Mouse (Mus musculus): Measurements from ENCODE around the gene Fam171a1. TPM values are rescaled to one million over a fixed set of nuclear protein-coding genes. Genes with fewer than 3 reads are reported as not detected.

Gene Fam171a1
- polyA plus RNA-seq, 1 experiment, result 2.9 TPM

GRCm38 (mm10) chr2:3140585-3140984, 26.6 kb downstream of the Fam171a1 start:
- no peaks in the 10 kb centered on the region for H3K4me1 ChIP-seq (ENCODE audit: control insufficient read depth, insufficient read depth, low read length)
- 56% methylated on average over 5 of the region's 5 CpGs for WGBS
- H3K4me3 ChIP-seq (replicated peaks; ENCODE audit: control insufficient read depth, low read depth, low read length), result no peak overlapping the region
- TF ChIP-seq CTCF (IDR thresholded peaks at IDR 0.05; ENCODE audit: control insufficient read depth, insufficient read depth, low read length), result no peak
- H3K27ac ChIP-seq (ENCODE audit: control insufficient read depth, insufficient read depth, low read depth, low read length, poor library complexity), result no peak overlapping the region

GRCm38 (mm10) chr2:3141804-3142203, 27.8 kb downstream of the Fam171a1 start:
- 82% methylated on average over 4 of the region's 4 CpGs for WGBS

GRCm38 (mm10) chr2:3144291-3144690, 30.3 kb downstream of the Fam171a1 start:
- no peak for TF ChIP-seq POLR2A (IDR thresholded peaks at IDR 0.05; ENCODE audit: borderline replicate concordance, control insufficient read depth, low read depth, low read length)
- TF ChIP-seq CTCF (IDR thresholded peaks at IDR 0.05; ENCODE audit: control insufficient read depth, insufficient read depth, low read length), result no peak
- WGBS, result 84% methylated on average over 5 of the region's 5 CpGs
- Histone ChIP-seq H3K27ac (ENCODE audit: control insufficient read depth, insufficient read depth, low read depth, low read length, poor library complexity) (no peak overlapping the region), H3K4me3 (replicated peaks; ENCODE audit: control insufficient read depth, low read depth, low read length) (no peak overlapping the region), H3K4me1 (ENCODE audit: control insufficient read depth, insufficient read depth, low read length) (no peaks in the 10 kb centered on the region)

More at GRCm38 (mm10) chr2:3141804-3142203, 27.8 kb downstream of the Fam171a1 start:
- Histone ChIP-seq H3K27ac (ENCODE audit: control insufficient read depth, insufficient read depth, low read depth, low read length, poor library complexity) (no peak overlapping the region), H3K4me1 (ENCODE audit: control insufficient read depth, insufficient read depth, low read length) (no peaks in the 10 kb centered on the region), H3K4me3 (replicated peaks; ENCODE audit: control insufficient read depth, low read depth, low read length) (no peak overlapping the region)
- TF ChIP-seq CTCF (IDR thresholded peaks at IDR 0.05; ENCODE audit: control insufficient read depth, insufficient read depth, low read length) (no peak), POLR2A (IDR thresholded peaks at IDR 0.05; ENCODE audit: borderline replicate concordance, control insufficient read depth, low read depth, low read length) (no peak)

GRCm38 (mm10) chr2:3147550-3148157, 33.6 kb downstream of the Fam171a1 start:
- 74% methylated on average over 6 of the region's 6 CpGs for WGBS
- Histone ChIP-seq H3K4me3 (replicated peaks; ENCODE audit: control insufficient read depth, low read depth, low read length) (no peak overlapping the region), H3K27ac (ENCODE audit: control insufficient read depth, insufficient read depth, low read depth, low read length, poor library complexity) (no peak overlapping the region), H3K4me1 (ENCODE audit: control insufficient read depth, insufficient read depth, low read length) (no peaks in the 10 kb centered on the region)
- TF ChIP-seq CTCF (IDR thresholded peaks at IDR 0.05; ENCODE audit: control insufficient read depth, insufficient read depth, low read length), result no peak

- no peak for TF ChIP-seq POLR2A (IDR thresholded peaks at IDR 0.05; ENCODE audit: borderline replicate concordance, control insufficient read depth, low read depth, low read length)
- no peak for TF ChIP-seq CTCF (IDR thresholded peaks at IDR 0.05; ENCODE audit: control insufficient read depth, insufficient read depth, low read length)
- Histone ChIP-seq H3K4me1 (ENCODE audit: control insufficient read depth, insufficient read depth, low read length) (no peaks in the 10 kb centered on the region), H3K27ac (ENCODE audit: control insufficient read depth, insufficient read depth, low read depth, low read length, poor library complexity) (no peak overlapping the region), H3K4me3 (replicated peaks; ENCODE audit: control insufficient read depth, low read depth, low read length) (no peak overlapping the region)
- WGBS, result 74% methylated on average over 8 of the region's 8 CpGs
These were observed 34.7 kb downstream of the Fam171a1 start for GRCm38 (mm10) chr2:3148731-3149130.

GRCm38 (mm10) chr2:3150324-3150723, 36.3 kb downstream of the Fam171a1 start:
- TF ChIP-seq POLR2A (IDR thresholded peaks at IDR 0.05; ENCODE audit: borderline replicate concordance, control insufficient read depth, low read depth, low read length) (no peak), CTCF (IDR thresholded peaks at IDR 0.05; ENCODE audit: control insufficient read depth, insufficient read depth, low read length) (no peak)
- no peak overlapping the region for H3K4me3 ChIP-seq (replicated peaks; ENCODE audit: control insufficient read depth, low read depth, low read length)
- no peak overlapping the region for H3K27ac ChIP-seq (ENCODE audit: control insufficient read depth, insufficient read depth, low read depth, low read length, poor library complexity)
- 84% methylated on average over 5 of the region's 5 CpGs for WGBS
- no peaks in the 10 kb centered on the region for H3K4me1 ChIP-seq (ENCODE audit: control insufficient read depth, insufficient read depth, low read length)

- Histone ChIP-seq H3K27ac (ENCODE audit: control insufficient read depth, insufficient read depth, low read depth, low read length, poor library complexity) (no peak overlapping the region), H3K4me1 (ENCODE audit: control insufficient read depth, insufficient read depth, low read length) (no peaks in the 10 kb centered on the region), H3K4me3 (replicated peaks; ENCODE audit: control insufficient read depth, low read depth, low read length) (no peak overlapping the region)
- TF ChIP-seq POLR2A (IDR thresholded peaks at IDR 0.05; ENCODE audit: borderline replicate concordance, control insufficient read depth, low read depth, low read length), result no peak
- TF ChIP-seq CTCF (IDR thresholded peaks at IDR 0.05; ENCODE audit: control insufficient read depth, insufficient read depth, low read length), result no peak
- 84% methylated on average over 3 of the region's 3 CpGs for WGBS
These were observed 37.3 kb downstream of the Fam171a1 start for GRCm38 (mm10) chr2:3151336-3151735.

- H3K4me3 ChIP-seq (replicated peaks; ENCODE audit: control insufficient read depth, low read depth, low read length), result no peak overlapping the region
- no peak for TF ChIP-seq CTCF (IDR thresholded peaks at IDR 0.05; ENCODE audit: control insufficient read depth, insufficient read depth, low read length)
- TF ChIP-seq POLR2A (IDR thresholded peaks at IDR 0.05; ENCODE audit: borderline replicate concordance, control insufficient read depth, low read depth, low read length), result no peak
- no peak overlapping the region for H3K27ac ChIP-seq (ENCODE audit: control insufficient read depth, insufficient read depth, low read depth, low read length, poor library complexity)
- no peaks in the 10 kb centered on the region; the same call in 1 of the 2 replicates for H3K4me1 ChIP-seq (ENCODE audit: control insufficient read depth, insufficient read depth, low read length)
- WGBS, result 88% methylated on average over 1 of the region's 1 CpGs
These were observed 40.2 kb downstream of the Fam171a1 start for GRCm38 (mm10) chr2:3154091-3154665.

GRCm38 (mm10) chr2:3154986-3155385, 41.0 kb downstream of the Fam171a1 start:
- no peak for TF ChIP-seq POLR2A (IDR thresholded peaks at IDR 0.05; ENCODE audit: borderline replicate concordance, control insufficient read depth, low read depth, low read length)
- TF ChIP-seq CTCF (IDR thresholded peaks at IDR 0.05; ENCODE audit: control insufficient read depth, insufficient read depth, low read length), result no peak
- Histone ChIP-seq H3K4me3 (replicated peaks; ENCODE audit: control insufficient read depth, low read depth, low read length) (no peak overlapping the region), H3K27ac (ENCODE audit: control insufficient read depth, insufficient read depth, low read depth, low read length, poor library complexity) (no peak overlapping the region), H3K4me1 (ENCODE audit: control insufficient read depth, insufficient read depth, low read length) (no peaks in the 10 kb centered on the region; the same call in 1 of the 2 replicates)
- WGBS, result 78% methylated on average over 2 of the region's 2 CpGs

Measured in bone marrow, adult 2 months (tissue).